Mouse (Mus musculus): ENCODE measurements at regions not wholly inside any gene's neighbourhood (a gene's known extent, or its start where the extent isn't known, plus 50 kb on each side); places are given as distances from the start of the nearest gene placed in this dataset.
A peak's percentile ranks its signal among the peaks of the same experiment; 100 is the strongest.

DNA sequence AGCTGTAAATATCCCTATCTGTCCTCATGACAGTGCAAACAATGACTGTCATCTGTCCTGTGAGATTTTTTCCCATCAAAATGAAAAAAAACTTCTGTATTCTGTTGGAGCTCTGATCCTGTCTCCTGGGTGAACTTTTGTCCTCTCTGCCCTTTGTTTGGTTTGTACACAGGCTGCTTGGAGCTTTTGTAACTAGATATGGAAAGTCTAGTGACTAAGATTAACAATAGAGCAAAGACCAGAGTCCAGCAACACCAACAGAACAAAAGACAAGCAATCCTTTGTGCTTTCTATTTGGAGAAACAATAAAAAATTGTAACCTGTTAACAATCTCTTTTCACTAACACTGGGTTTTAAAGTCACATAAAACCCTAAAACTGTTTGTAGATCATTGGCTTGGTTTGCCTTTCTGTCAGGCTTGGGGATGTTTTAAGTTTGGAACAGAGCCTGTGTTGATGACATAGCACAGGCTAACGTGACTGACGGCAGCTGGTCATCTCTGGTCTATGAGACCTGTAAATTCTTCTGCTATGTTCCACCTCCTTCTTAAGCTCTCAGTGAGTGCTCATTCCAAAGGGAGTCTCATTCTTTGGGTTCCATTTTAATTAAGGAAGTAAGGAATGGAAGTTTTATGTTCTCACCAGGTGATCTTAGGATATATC, 219.8 kb downstream of the Gm9733 start:
- no peak for DNase-seq (ENCODE audit: low read depth)

DNA sequence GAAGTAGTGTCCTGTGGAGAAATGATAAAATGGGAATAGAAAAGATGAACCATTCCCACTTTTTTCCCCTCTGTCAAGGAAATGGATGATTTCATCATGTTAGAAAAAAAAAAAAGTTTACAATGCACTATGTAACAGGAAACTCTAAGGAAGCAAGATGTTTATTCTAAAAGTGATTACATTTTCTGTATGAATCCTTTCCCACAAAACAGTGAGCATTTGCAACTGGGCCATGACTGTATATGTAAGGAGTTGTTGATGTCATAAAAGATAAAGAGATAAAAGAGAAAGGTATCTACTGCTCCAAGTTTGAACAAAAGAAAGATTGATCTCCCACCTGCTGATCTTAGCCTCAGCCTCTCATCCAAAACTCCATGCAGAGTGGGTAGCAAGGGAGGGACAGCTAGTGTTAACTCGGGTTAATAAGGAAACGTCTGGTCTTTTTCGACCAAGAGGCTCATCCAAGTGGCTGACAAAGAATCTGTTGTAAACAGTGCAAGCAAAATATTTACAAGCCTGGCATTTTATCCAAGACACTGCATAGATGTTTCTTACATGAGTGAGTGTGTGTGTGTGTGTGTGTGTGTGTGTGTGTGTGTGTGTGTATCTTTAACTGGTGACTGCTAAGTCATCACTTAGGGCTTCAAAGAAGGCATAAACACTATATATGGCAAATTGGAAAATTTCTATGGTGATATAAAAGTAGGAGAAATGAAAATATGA, 213.3 kb downstream of the Gm9733 start:
- DNase-seq (ENCODE audit: low read depth) = no peak

- no peak for DNase-seq (ENCODE audit: low read depth)
Measured at GRCm38 (mm10) chr3:15126736-15127135, 205.4 kb downstream of the Gm9733 start.

DNA sequence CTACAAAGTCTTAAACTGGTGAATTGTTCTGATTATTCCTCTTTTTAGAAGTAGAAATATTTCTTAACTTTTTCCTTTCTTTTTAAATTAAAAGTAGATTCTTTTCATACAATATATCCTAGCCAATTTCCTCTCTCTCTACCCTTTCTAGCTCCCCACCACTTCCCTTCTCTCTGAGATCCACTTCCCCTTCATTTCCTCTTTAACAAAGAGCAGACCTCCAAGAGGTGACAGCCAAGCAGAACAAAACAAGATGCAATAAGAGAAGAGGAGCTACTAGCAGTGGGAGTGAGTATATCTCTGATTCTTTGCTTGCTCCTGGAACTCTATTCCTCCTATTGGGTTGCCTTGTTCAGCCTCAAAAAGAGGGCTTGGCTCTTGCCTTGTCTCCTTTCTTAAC, 203.7 kb downstream of the Gm9733 start:
- DNase-seq (ENCODE audit: low read depth) = no peak

DNA sequence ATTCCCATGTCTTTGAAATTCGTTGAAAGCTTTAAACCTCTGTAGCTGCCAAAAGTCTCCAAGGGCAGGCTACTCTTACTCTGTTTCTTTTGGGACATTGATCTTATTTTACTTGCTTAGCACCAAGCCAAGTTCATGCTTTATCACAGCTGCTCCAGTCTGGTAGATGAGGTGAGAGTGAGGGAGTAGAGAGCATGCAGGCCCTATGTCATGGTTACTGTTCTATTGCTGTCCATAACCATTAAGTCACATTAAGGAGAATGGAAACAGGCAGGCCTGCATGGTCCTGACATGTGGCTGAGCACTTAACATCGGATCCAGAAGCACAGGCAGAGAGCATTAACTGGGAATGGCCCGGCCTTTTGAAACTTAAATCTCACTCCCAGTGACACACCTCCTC, 203.1 kb downstream of the Gm9733 start:
- no peak for DNase-seq (ENCODE audit: low read depth)

DNA sequence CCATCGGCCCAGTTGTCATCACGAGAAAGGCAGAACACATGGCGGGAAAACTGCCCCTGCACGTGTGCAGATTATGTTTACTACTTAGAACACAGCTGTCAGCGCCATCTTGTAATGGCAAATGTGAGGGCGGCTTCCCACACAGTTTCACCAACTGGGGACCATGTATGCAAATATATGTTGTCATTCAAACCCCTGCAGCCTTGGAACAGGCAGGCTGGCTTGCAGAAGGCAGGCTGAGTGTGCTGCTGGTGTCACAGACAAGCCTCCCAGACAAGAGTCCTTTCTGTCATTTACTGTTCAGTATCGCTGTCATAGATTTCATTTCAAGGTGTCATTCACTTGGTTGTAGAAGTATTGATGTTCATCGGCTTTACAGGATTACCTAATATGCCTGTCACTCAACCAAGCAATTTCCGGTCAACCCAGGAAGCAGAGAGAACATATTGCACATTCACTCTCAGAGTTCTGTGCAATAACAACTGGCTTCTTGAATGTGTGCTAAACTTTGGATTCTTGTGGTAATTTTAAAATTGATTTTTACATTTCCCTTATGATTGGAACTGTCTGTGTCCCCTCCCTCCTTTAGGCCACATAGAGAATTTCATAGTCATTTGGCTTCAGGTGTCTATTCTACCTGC, 202.3 kb downstream of the Gm9733 start:
- no peak for DNase-seq (ENCODE audit: low read depth)

DNA sequence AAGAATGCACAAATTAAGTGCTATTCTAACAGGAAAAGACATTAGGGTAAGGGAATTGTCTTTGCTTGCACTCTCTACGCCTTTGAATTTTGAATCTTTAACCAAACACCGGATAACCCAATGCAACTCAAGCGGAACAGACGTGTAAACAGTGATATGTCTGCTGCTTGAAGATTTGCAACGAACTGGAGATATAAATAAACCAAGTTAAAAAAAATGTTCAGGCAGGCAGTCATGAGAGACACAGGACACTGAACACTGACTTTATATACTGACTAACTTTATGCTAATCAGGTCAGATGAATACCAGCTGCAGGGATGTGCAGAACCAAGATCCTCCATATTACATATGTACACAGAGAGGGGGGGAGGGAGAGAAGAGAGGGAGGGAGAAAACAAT, 200.0 kb downstream of the Gm9733 start:
- no peak for DNase-seq (ENCODE audit: low read depth)

DNA sequence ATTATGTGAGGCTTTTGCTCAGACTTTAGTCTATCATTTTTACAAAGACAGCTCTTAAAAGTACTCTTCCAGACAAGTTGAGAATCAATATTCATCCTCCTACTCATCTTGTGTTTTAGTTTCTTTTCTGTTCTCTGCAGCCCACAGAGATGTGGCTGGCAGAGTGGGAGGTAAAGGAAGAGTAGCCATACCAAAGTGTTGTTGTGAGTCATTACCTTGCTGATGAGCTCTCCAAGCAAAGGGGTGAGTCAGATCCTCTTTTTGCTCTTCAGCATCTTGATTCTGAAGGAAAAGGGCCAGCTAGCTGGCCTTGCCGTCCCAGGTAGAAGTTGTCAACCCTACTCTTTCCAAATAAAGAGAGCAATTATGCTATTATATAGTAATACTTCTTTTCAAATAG, 192.6 kb downstream of the Gm9733 start:
- no peak for DNase-seq (ENCODE audit: low read depth)

GRCm38 (mm10) chr3:15153710-15154109, 178.4 kb downstream of the Gm9733 start:
- no peak for DNase-seq (ENCODE audit: low read depth)

DNA sequence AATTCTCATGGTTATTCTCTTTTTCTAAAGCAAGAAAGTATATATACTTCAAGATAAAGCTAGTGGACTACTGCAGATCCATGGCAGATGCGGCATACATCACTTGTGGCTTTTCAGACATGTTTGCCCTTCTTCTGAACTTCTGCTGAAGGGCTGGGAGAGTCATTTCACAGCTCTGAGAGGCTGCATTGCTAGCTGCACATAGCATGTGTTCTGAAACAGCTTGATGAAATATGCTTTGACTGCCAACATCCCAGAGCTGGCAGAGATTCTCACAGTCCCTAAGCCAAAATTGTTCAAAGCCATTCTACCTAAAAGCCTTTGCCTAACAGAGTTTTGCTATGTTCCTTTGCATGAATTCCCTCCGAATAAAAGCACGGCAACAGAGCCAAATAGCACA, 177.9 kb downstream of the Gm9733 start:
- peak; percentile 90 for DNase-seq (ENCODE audit: low read depth)

DNA sequence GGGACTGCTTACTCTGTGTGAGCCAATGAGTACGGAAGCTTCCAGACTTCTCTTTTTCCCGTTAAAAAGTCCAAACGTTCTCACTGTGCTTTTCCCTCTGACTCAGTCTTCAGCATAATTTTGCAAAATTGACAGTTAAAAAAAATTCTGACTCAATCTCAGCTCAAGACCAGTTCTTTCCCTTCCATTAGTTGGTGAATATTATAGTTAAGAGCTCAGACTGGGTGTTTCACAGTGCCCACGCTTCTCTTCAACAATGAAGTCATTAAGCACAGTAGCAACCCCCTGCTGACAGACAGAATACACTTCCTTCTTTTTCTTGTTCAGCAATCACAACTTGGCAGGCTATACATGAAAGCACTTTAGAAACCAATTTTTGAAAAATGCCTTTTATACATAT, 175.4 kb downstream of the Gm9733 start:
- DNase-seq (ENCODE audit: low read depth) = no peak

- no peak for DNase-seq (ENCODE audit: low read depth)
Measured at GRCm38 (mm10) chr3:15157842-15158241, 174.3 kb downstream of the Gm9733 start.

- DNase-seq (ENCODE audit: low read depth) = no peak
Measured at GRCm38 (mm10) chr3:15158926-15159325, 173.2 kb downstream of the Gm9733 start.

DNA sequence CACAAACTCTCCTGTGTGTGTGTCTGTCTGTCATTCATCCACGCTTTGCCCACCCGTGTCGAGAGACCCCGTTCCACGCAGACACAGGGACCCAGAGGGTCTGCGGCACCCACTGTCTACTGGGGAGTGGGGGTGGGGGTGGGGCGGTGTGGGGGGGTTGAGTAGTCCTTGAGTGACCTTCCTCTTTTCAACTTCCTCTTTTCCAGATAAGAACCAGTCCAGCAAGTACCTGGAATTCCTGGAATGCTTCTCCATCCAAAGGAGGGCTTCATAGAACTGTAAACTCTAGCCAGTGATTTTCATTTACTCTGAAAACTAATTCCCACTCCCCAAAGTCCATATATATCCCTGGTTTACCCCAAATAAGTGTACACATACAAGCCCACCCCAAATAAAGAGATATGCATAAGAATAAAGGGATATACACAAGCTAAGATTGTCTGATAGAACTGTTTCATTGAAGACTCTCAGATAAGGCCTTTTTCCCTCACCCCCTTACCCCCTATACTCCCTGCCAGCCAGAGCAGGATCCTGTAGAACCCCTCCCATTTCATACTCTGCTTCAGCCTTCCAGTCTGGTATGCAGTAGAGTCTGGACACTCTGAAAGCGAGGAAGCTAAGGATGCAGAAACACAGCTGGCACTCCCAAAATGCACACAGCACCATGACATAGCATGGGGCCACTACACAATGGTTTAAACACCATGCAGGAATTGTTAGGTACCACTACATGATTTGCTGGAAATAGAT, 172.0 kb downstream of the Gm9733 start:
- DNase-seq (ENCODE audit: low read depth) = no peak

DNA sequence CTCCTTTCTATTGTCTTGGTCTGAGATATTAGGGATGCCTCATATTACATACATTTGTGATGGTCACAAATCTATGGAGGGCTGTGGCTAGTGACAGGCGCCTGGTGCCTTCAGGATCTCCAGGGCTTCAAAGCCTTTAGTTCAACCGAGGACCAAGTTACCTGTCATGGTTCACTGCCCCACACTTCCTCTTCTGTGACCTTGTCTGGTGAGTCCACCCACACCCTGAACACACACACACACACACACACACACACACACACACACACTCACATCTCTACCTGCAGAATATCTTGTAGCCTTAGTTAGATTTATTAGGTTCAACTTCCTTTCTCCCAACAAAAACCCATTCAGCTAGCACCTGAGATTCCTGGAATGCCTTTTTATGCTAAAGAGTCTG, 156.3 kb downstream of the Gm9733 start:
- no peak for DNase-seq (ENCODE audit: low read depth)

- no peak for DNase-seq (ENCODE audit: low read depth)
Measured at GRCm38 (mm10) chr3:15179079-15179812, 152.9 kb downstream of the Gm9733 start.

DNA sequence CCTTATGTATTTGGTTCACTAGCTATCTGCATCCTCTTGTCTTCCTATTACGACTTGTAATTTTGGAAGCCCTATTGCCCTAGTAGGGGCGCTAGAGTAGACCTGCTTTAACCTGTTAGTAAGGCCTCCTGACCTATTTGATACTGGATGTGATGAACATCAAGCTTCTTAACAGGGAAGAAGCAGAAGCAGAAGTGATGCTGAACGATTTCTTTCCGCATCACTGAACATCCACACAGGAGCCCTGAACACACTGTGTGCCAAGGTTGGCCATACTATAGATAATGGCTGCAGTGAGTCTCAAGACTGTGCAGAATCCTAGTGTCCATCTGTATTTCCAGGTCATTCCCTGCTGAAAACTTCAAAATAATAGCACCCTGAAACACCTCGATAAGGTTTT, 151.0 kb downstream of the Gm9733 start:
- no peak for DNase-seq (ENCODE audit: low read depth)

DNA sequence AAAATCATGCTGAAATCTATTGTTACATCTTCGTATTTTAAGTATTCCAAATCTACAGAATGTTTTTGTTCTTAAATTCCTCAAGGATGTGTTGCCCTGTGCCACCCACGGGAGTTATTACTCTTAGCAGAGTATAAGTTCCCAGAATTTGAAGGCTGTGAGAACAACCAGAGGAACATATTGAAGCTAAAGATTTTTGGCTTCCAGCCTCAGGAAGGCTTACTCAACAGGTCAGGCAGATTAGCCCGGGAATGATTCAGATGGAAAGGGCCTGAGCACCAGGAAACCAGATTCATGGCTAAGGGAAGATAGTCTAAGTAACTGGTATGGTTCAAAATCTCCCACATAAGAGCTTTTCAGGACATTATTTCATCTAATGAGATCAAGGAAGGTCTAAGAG, 145.4 kb downstream of the Gm9733 start:
- DNase-seq (ENCODE audit: low read depth) = no peak

- DNase-seq (ENCODE audit: low read depth) = no peak
Measured at GRCm38 (mm10) chr3:15194362-15194761, 137.7 kb downstream of the Gm9733 start.

DNA sequence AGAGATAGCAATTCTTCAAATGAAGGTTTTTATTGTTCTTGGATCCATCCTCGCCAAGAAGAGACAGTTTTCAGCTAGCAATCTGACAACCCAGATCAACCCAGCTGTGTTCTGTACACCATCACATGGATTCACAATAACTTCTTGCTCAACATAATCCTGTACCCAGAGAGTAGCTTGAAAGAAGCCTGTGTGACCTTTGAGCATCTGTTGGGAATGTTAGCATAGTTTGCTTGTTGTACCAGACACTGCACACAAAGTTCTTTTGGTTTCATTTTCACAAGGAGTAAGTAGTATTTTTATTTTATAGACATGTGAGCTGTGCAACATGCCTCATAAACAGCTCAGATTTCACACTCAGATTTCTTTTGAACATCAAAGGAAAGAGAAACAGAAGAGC, 136.0 kb downstream of the Gm9733 start:
- DNase-seq (ENCODE audit: low read depth) = no peak

GRCm38 (mm10) chr3:15198086-15198485, 134.0 kb downstream of the Gm9733 start:
- DNase-seq (ENCODE audit: low read depth) = no peak

DNA sequence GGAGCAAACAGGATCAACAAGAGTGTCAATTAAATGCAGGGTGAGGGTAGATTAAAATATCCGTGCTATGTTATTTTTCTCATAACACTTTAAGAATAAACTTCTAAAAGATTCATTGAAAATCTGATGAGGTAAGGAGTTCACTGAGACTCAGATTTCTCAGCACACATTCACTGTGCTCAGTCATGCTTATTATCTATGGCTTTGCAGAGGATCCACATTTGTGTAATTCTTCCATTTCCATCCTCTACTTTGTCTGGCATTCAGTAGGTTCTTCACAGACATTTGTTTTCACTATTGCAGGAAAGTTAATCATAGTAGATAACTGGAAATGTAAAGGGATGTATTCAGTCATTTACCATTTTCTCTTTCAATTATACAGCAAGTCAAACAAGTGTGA, 131.8 kb downstream of the Gm9733 start:
- no peak for DNase-seq (ENCODE audit: low read depth)
